Mouse (Mus musculus) spleen, adult 2 months (tissue): Measurements from ENCODE around the gene Tmem164.

Source experiments
- CTCF ChIP-seq: fragments of 200-500 bp; IDR thresholded peaks from 2 replicates; pipeline ENCODE4 v1.5.1; 2011; ENCODE audit warnings: mild to moderate bottlenecking, inconsistent platforms; ENCODE audit not compliant: insufficient read depth, insufficient read length, insufficient replicate concordance; ENCODE audit errors: extremely low read depth
- POLR2A ChIP-seq: fragments of 200-500 bp; IDR thresholded peaks from 2 replicates; pipeline ENCODE4 v1.6.1; 2011; ENCODE audit warnings: low read depth, low read length, inconsistent platforms

DNA sequence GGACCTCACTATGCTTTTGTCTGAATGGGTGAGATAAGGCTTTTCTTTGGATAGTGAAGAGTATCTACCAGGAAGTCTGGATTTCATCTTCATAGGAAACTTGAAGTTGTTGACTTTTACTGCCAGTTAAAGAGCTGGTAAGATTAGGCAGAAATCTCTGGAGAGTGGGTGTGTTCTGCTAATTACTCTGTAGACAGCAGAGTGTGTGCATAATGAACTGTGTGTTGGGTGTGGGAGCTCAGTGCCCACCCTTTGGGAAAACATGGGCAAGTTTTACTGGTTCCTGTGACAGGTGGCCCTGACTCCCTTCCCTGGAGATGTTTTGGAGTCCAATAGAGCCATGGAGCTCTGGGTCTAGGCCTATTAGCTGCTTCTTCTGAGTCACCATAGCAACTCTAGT is 27.1 kb downstream of the Tmem164 start:
- TF ChIP-seq POLR2A (no peak), CTCF (no peak)
